Mouse (Mus musculus): ENCODE results near the gene Gm20896. TPM values are rescaled to one million over a fixed set of nuclear protein-coding genes. Genes with fewer than 3 reads are reported as not detected.
"Not testable (repeated sequence)": the region's sequence is repeated elsewhere in the genome, so short reads cannot be mapped to it uniquely, and the experiment has no call there.

The Gm20896 gene
- not detected in 2 replicates for polyA plus RNA-seq (2012; rRNA removed)

- 88% methylated on average over 2 of the region's 6 CpGs for WGBS
- not testable (repeated sequence) for DNase-seq; H3K4me1 ChIP-seq (replicated peaks; ENCODE audit: control insufficient read depth, insufficient read depth, low read length); H3K27me3 ChIP-seq (ENCODE audit: control insufficient read depth, insufficient read depth, low read length); H3K36me3 ChIP-seq (ENCODE audit: control insufficient read depth, insufficient read depth, low read length); H3K27ac ChIP-seq (ENCODE audit: control insufficient read depth, insufficient read depth, low read length); H3K4me3 ChIP-seq (ENCODE audit: control insufficient read depth, insufficient read depth, low read length)
These were observed at the start of gene Gm20896 for GRCm38 (mm10) chrY:35921426-35921825. Gene Gm20896, minus strand, starts transcription at chrY:35921526.

Measured in thymus, adult 2 months (tissue).